Mouse (Mus musculus) Patski (cell line): ENCODE data around the gene Ank3. TPM values are rescaled to one million over a fixed set of nuclear protein-coding genes. Genes with fewer than 3 reads are reported as not detected.

Source experiments
- ATAC-seq: fragments of 100-300 bp; one replicate; pipeline ENCODE4 v1.8.0; 2021
- CTCF ChIA-PET: fragments of 350-600 bp; sonication (Branson Sonifier 250); formaldehyde crosslinking; loops from one replicate; lab custom pipeline; 2022; ENCODE audit warnings: inconsistent platforms; lab: Charles Lee
- POLR2A ChIA-PET: fragments of 350-600 bp; sonication (Branson Sonifier 250); formaldehyde crosslinking; loops from one replicate; lab custom pipeline; 2022; ENCODE audit warnings: antibody characterized with exemption, inconsistent platforms; lab: Charles Lee
- DNase-seq: peaks from one replicate; pipeline ENCODE4 v3.0.0-alpha.2; 2011; ENCODE audit warnings: low read depth, low spot score
- H3K27me3 ChIP-seq: fragments of 371-371 bp; one replicate; pipeline ENCODE4 v1.5.1; 2021
- CTCF ChIP-seq: fragments of 100-300 bp; IDR thresholded peaks from one replicate; pipeline ENCODE4 v1.5.1; 2021
- in situ Hi-C: fragments of 300-500 bp; cut with MboI; formaldehyde crosslinking; loops from 3 replicates; pipeline ENCODE4 v1.11.1; 2018; ENCODE audit warnings: low pct_unique_long_range_greater_than_20kb, mixed read lengths
- polyA plus RNA-seq: library from polyadenylated mRNA; unstranded; gene quantifications from one replicate; pipeline ENCODE4 v1.2.3, GENCODE M21; 2021

Gene Ank3
- polyA plus RNA-seq, 1 experiment from 2014 or later, result 83.2 TPM

- ATAC-seq, result no peak
- no peak for DNase-seq
- no peak for TF ChIP-seq CTCF
- no peaks in the 10 kb centered on the region for H3K27me3 ChIP-seq
- in situ Hi-C loops, result loop anchor here (10.0 to 25.0 kb wide), 2 partner anchors 138 to 271 kb away; no protein-coding TSS in a partner anchor
- CTCF ChIA-PET, result no interaction called here
- POLR2A ChIA-PET, result no interaction called here
These were observed 625.3 kb downstream of the Ank3 start for GRCm38 (mm10) chr10:70023861-70024260.

DNA sequence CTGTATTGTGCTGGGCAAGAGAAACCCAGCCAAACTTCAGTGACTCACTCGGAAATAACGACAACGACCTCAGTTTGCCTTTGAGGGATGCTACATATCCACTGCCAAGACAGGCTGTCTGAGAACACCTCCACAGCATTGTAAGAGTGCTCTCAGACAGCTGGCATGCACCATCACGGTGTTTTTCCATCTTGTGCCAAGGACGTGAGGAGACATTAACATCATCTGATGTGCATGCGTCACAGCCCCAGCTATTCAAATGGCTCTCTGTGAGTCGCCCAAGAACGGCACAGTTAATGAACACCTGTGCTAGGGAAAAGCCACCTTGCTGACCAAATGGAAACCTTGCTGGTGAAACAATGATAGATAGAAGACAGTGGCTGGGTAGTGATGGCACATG is 633.4 kb downstream of the Ank3 start:
- ChIA-PET POLR2A (no interaction called here), CTCF (no interaction called here)
- DNase-seq (peak; percentile 59), ATAC-seq (peak; percentile 54)
- no peaks in the 10 kb centered on the region for H3K27me3 ChIP-seq
- in situ Hi-C loops, result no loop called here
- TF ChIP-seq CTCF, result no peak

DNA sequence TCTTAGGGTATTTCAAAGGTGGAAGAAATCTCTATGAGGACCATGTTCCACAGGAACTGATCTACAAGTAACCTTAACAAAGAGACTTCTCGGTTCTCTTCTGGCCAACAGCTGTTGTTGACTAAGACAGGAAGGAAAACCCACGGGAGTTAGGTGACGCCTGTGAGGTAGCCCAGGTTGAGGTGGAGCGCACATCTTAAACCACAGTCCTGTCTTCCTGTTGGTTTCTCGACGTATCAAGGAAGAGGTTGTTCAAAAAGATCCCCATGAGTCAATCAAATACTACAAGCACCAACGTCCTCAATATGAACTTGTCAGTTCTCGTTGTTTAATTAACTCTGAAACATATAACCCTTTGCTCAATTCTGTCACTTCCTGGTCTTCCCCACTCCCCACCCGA is 634.4 kb downstream of the Ank3 start:
- POLR2A ChIA-PET, result no interaction called here
- DNase-seq, result no peak
- in situ Hi-C loops, result no loop called here

GRCm38 (mm10) chr10:70033856-70034255 is 635.3 kb downstream of the Ank3 start:
- no peak for DNase-seq
- no peak for ATAC-seq
- POLR2A ChIA-PET, result no interaction called here
- CTCF ChIA-PET, result no interaction called here
- TF ChIP-seq CTCF, result no peak
- in situ Hi-C loops, result no loop called here
- no peaks in the 10 kb centered on the region for H3K27me3 ChIP-seq

More for the DNA sequence above, 634.4 kb downstream of the Ank3 start:
- H3K27me3 ChIP-seq, result no peaks in the 10 kb centered on the region
- CTCF ChIA-PET, result no interaction called here
- ATAC-seq, result no peak
- no peak for TF ChIP-seq CTCF

- in situ Hi-C loops, result loop anchor here (5.0 kb wide), 1 partner anchor 42 kb away; no protein-coding TSS in a partner anchor
- POLR2A ChIA-PET, result no interaction called here
- no peak for ATAC-seq
- CTCF ChIA-PET, result no interaction called here
- TF ChIP-seq CTCF, result no peak
- DNase-seq, result no peak
- peaks cover 3% of the 10 kb centered on the region for H3K27me3 ChIP-seq
These were observed 641.3 kb downstream of the Ank3 start for GRCm38 (mm10) chr10:70039871-70040291.

- TF ChIP-seq CTCF, result no peak
- peaks cover 3% of the 10 kb centered on the region for H3K27me3 ChIP-seq
- ATAC-seq (no peak), DNase-seq (no peak)
- ChIA-PET CTCF (no interaction called here), POLR2A (no interaction called here)
- in situ Hi-C loops, result loop anchor here (5.0 kb wide), 1 partner anchor 41 kb away; no protein-coding TSS in a partner anchor
These were observed 643.0 kb downstream of the Ank3 start for GRCm38 (mm10) chr10:70041562-70041961.

DNA sequence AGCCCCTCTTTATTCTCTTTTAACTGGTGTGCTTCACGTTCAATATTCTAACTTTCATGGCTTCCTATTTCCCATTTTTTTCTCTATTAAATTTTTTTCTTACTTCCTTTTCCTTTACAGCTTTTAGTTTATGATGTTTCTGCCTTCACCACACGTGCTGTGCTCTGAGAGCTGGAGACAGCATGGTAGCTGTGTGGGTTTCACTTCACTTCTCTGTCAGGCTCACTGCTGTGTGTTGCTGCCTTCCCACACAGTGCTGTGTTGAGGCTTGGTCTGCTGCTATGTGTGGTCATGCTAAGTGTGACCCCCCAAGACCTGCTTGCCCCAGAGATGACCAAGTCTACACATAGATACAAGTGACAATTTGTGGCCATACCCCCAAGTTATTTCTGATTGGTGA is 647.1 kb downstream of the Ank3 start:
- in situ Hi-C loops, result no loop called here
- ChIA-PET POLR2A (no interaction called here), CTCF (interaction anchor here (0.8 kb wide), 1 partner anchor 8 kb away, joined by 3 read pairs; no protein-coding TSS in a partner anchor)
- peaks cover 3% of the 10 kb centered on the region for H3K27me3 ChIP-seq
- DNase-seq (no peak), ATAC-seq (no peak)
- no peak for TF ChIP-seq CTCF

GRCm38 (mm10) chr10:70049771-70050170 is 651.2 kb downstream of the Ank3 start:
- in situ Hi-C loops, result no loop called here
- ChIA-PET POLR2A (no interaction called here), CTCF (interaction anchor here (0.7 kb wide), 1 partner anchor 23 kb away, joined by 3 read pairs; no protein-coding TSS in a partner anchor)
- no peak for TF ChIP-seq CTCF
- ATAC-seq (no peak), DNase-seq (no peak)
- H3K27me3 ChIP-seq, result no peaks in the 10 kb centered on the region

GRCm38 (mm10) chr10:70055291-70055690 is 656.7 kb downstream of the Ank3 start:
- in situ Hi-C loops, result no loop called here
- DNase-seq, result no peak
- H3K27me3 ChIP-seq, result no peaks in the 10 kb centered on the region
- ATAC-seq, result no peak
- ChIA-PET POLR2A (interaction anchor here (0.6 kb wide), 1 partner anchor 28 kb away, joined by 3 read pairs; no protein-coding TSS in a partner anchor), CTCF (no interaction called here)
- no peak for TF ChIP-seq CTCF

- TF ChIP-seq CTCF, result no peak
- H3K27me3 ChIP-seq, result no peaks in the 10 kb centered on the region
- POLR2A ChIA-PET, result no interaction called here
- no peak for DNase-seq
- in situ Hi-C loops, result no loop called here
- no peak for ATAC-seq
- CTCF ChIA-PET, result no interaction called here
These were observed 658.5 kb downstream of the Ank3 start for GRCm38 (mm10) chr10:70057064-70057463.

DNA sequence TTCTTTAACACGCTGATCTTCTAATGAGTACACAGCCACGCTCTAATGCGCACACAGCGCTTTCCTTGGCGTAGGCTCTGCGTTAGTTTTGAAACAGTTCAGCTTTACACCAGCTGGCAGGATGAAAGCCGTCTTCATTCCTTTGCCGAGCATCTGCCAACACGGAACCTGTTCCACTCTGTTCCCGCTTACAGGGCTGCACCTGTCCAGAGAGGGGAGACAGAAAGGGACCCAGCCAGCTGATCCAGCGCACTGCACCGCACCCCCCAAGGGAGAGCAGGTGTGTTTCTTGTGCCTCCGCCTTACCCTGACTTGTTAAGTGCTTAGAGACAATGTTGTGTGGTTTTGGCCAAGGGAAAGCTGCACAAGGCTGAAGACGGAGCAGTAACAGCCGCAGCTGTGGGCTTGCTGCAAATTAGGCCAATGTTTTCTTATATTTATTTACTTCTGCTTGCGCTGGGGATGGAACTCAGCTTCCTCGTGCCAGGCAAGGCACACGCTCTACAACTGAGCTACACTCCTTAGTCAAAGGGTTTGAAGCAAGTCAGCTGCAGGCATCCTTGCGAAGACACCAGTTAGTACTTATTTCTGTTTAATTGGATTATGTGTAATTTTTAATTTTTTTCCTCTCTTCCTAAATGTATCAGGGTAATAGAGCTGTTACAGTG is 661.6 kb downstream of the Ank3 start:
- ATAC-seq (no peak), DNase-seq (no peak)
- in situ Hi-C loops, result no loop called here
- no peaks in the 10 kb centered on the region for H3K27me3 ChIP-seq
- CTCF ChIA-PET, result interaction anchor here (1.4 kb wide), 1 partner anchor 33 kb away, joined by 3 read pairs; no protein-coding TSS in a partner anchor
- POLR2A ChIA-PET, result no interaction called here
- TF ChIP-seq CTCF, result no peak
